Mouse (Mus musculus) liver, embryonic 12.5 days (tissue): Measurements from ENCODE around the gene Cox10. TPM values are rescaled to one million over a fixed set of nuclear protein-coding genes. Genes with fewer than 3 reads are reported as not detected.

ENCODE experiments used
- ATAC-seq: fragments of 200-750 bp; cut with Nextera tagmentation; 2 replicates; pipeline ENCODE4 v1.8.0; 2017; ENCODE audit warnings: moderate number of reproducible peaks, mild to moderate bottlenecking, moderate library complexity
- H3K27ac ChIP-seq: fragments of 300-500 bp; sonication (generic); 2 replicates; pipeline ENCODE4 v1.5.1; 2016; ENCODE audit warnings: mild to moderate bottlenecking
- H3K27me3 ChIP-seq: fragments of 300-500 bp; sonication (generic); replicated peaks from 2 replicates; pipeline ENCODE4 v1.6.1; 2016; ENCODE audit warnings: mild to moderate bottlenecking, moderate library complexity
- H3K36me3 ChIP-seq: fragments of 300-500 bp; sonication (generic); 2 replicates; pipeline ENCODE4 v1.6.1; 2016; ENCODE audit warnings: mild to moderate bottlenecking, moderate library complexity
- H3K4me1 ChIP-seq: fragments of 300-500 bp; sonication (generic); 2 replicates; pipeline ENCODE4 v1.6.1; 2016
- H3K4me2 ChIP-seq: fragments of 300-500 bp; sonication (generic); 2 replicates; pipeline ENCODE4 v1.6.1; 2016; ENCODE audit warnings: mild to moderate bottlenecking, moderate library complexity
- H3K4me3 ChIP-seq: fragments of 300-500 bp; sonication (generic); 2 replicates; pipeline ENCODE4 v1.5.1; 2016; ENCODE audit warnings: mild to moderate bottlenecking, moderate library complexity
- H3K9ac ChIP-seq: fragments of 300-500 bp; sonication (generic); 2 replicates; pipeline ENCODE4 v1.6.1; 2016; ENCODE audit warnings: mild to moderate bottlenecking, moderate library complexity
- H3K9me3 ChIP-seq: fragments of 300-500 bp; sonication (generic); replicated peaks from 2 replicates; pipeline ENCODE4 v1.6.1; 2016; ENCODE audit warnings: mild to moderate bottlenecking, moderate library complexity
- WGBS: fragments of 180-500 bp; shearing (Covaris S2); methylation state at CpG from one replicate; pipeline ENCODE4 v1.1.7; 2016; ENCODE audit not compliant: insufficient replicate concordance; 5-methylcytosine and 5-hydroxymethylcytosine counted together
- polyA plus RNA-seq: library from polyadenylated mRNA; unstranded; fragments of >200 nt; fragmentation: Nextera tagmentation; extraction: Ambion mirVana; gene quantifications from 2 replicates; pipeline ENCODE4 v1.2.1, GENCODE M21; 2016

Cox10 gene
- polyA plus RNA-seq, 1 experiment from 2014 or later = 13.5 TPM

DNA sequence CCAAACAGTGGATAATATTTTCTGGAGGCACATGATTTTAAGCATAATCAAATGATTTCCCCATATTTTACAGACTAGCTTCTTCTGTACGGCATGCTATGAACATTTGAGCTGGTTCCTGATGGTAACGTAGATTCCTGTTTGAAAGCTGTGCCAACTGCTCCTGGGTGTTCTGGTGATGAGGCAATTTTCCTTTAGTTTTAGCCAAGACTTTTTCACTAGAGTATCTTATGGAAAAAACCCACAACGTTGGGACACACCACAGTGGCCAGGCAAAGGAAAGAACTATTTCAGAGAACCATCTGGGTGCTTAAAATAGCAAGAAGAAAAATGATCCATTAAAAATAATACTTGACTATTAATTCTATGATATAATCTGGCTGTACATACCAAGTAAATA, 35.2 kb downstream of the Cox10 start:
- no peak overlapping the region for H3K4me2 ChIP-seq

DNA sequence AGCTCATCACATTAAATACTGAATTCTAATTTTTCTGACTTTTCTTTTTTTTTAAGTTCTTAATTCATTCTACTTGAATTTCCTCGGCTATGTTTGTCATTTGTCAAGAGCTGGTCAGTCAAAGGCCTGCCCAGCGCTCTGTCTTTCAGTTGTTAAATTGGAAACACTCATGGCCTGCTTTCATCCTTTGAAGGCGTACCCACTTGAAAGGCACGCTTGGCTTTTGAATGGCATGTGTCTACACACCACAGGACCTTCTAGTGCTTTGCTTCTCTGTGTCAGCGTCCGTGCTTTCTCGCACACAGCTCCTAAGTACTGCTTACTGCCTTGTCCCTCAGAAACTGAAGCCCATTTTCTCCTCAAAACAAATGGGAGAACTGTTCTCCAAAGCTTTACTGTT, 38.0 kb downstream of the Cox10 start:
- H3K4me2 ChIP-seq = no peak overlapping the region
- 81% methylated on average over 7 of the region's 7 CpGs for WGBS

More for the DNA sequence above, 35.2 kb downstream of the Cox10 start:
- Histone ChIP-seq H3K9me3 (no peaks in the 10 kb centered on the region), H3K36me3 (peaks cover 27% of the 10 kb centered on the region), H3K27me3 (no peaks in the 10 kb centered on the region), H3K4me1 (peaks cover 16% of the 10 kb centered on the region; the same call in 1 of the 2 replicates), H3K27ac (no peak overlapping the region), H3K4me3 (no peak overlapping the region), H3K9ac (no peak overlapping the region)
- 82% methylated on average over 3 of the region's 3 CpGs for WGBS
- ATAC-seq = no peak

DNA sequence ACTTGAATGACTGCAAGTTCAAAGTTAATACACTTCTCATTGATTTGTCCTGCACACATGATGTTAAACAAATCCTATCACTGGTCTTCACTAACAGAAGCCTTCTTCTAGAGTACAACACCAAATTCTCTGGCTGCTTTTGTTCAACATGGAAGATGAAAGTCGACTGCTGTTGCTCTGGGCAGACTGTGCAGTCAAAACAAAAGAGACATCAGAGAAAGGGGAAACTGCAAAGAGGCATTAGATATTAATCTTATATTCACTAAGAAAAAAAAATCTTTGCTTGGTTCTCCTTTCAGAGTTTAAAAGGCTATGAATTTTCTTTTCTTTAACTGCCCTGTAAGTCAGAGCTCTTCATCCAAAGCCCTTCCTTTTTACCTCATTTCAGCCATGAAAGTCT, 39.7 kb downstream of the Cox10 start:
- Histone ChIP-seq H3K9ac (no peak overlapping the region), H3K36me3 (peaks cover 14% of the 10 kb centered on the region; the same call in 1 of the 2 replicates), H3K4me3 (no peak overlapping the region), H3K4me2 (no peak overlapping the region), H3K9me3 (no peaks in the 10 kb centered on the region), H3K27me3 (no peaks in the 10 kb centered on the region), H3K4me1 (peaks cover 34% of the 10 kb centered on the region), H3K27ac (no peak overlapping the region)
- WGBS = 49% methylated on average over 1 of the region's 1 CpGs
- ATAC-seq = no peak

More for the DNA sequence above, 38.0 kb downstream of the Cox10 start:
- H3K4me3 ChIP-seq = no peak overlapping the region
- no peak for ATAC-seq
- peaks cover 26% of the 10 kb centered on the region for H3K36me3 ChIP-seq
- no peak overlapping the region for H3K27ac ChIP-seq
- peaks cover 19% of the 10 kb centered on the region for H3K4me1 ChIP-seq
- no peak overlapping the region for H3K9ac ChIP-seq
- no peaks in the 10 kb centered on the region for H3K9me3 ChIP-seq
- no peaks in the 10 kb centered on the region for H3K27me3 ChIP-seq

DNA sequence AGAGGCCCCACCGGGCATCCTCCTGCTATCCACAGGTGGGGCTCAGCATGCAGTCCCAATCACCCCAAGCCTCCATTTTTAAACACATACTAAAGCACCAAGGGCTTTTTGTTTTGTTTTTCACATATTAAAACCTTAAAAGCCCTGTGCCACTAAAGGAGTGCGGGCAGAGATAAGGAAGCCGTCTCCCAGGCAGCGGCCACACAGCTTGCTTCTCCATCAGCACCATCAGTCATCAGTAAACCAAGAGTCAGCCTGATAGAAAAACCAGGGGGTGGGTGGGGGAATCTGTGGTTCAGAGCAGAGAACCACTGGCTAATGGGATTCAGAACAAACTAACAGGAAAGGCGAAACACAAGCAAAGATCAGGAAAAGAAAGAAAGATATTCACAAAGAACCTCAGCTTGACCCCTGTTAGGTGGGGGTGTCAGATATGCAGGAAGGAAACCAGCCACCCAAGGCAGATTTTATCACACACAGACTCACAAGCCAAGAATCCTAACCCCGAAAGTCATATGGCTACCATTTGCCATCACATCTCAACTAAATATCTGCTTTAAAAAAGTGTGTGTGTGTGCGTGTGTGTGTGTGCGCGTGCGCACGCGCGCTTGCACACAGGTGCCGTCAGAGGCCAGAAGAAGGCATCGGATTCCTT, 41.7 kb downstream of the Cox10 start:
- Histone ChIP-seq H3K27me3 (no peaks in the 10 kb centered on the region), H3K4me2 (no peak overlapping the region), H3K4me3 (no peak overlapping the region), H3K9me3 (no peaks in the 10 kb centered on the region), H3K36me3 (peaks cover 3% of the 10 kb centered on the region; the same call in 1 of the 2 replicates), H3K27ac (no peak overlapping the region), H3K9ac (no peak overlapping the region), H3K4me1 (peaks cover 36% of the 10 kb centered on the region)
- no peak for ATAC-seq
- 55% methylated on average over 15 of the region's 15 CpGs for WGBS

DNA sequence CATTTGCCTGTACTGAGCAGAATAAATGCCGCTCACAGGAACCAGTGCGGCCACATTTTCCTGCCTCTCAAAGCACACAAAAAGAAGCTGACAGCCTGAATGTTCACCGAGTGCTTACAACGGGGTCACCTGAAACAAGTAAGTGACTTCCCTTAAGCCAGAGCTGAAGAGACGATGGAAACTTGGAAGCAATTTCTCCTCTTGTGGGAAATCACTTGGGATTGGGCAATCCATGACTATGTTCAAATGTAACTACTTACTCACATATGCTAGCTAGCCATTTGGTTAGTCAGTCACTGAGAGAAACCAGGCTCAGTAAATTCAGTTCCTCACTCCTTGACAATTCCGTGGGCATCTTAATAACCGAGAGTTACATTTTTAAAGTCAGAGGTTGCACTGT, 43.0 kb downstream of the Cox10 start:
- 78% methylated on average over 7 of the region's 7 CpGs for WGBS
- no peaks in the 10 kb centered on the region for H3K27me3 ChIP-seq

DNA sequence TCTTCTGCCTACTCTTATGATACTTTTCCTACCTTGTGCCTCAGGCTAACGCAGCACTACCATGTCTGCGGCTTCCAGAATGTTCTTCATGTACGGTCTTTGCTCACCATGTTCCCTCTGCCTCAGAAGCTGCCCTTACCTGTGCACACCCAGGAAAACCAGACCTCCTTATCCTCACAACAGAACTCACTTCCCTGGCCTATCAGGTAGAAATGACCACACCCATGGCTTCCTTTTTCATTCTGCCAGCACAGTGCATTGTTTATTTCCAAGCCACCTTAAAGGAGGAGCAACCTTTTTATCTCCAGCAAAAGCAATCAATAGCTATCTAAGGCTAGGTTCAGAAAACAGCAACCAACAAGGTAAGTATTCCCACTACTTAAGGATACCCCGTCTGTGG, 43.6 kb downstream of the Cox10 start:
- H3K4me2 ChIP-seq = no peak overlapping the region
- WGBS = 65% methylated on average over 4 of the region's 4 CpGs
- H3K4me1 ChIP-seq = peaks cover 36% of the 10 kb centered on the region
- no peak overlapping the region for H3K27ac ChIP-seq
- H3K4me3 ChIP-seq = no peak overlapping the region
- no peak overlapping the region for H3K9ac ChIP-seq
- 0 out of 2 replicates have a peak, but pooled peaks cover under 1% of the 10 kb centered on the region for H3K36me3 ChIP-seq
- ATAC-seq = no peak
- no peaks in the 10 kb centered on the region for H3K9me3 ChIP-seq
- H3K27me3 ChIP-seq = no peaks in the 10 kb centered on the region

More for the DNA sequence above, 43.0 kb downstream of the Cox10 start:
- no peak for ATAC-seq
- Histone ChIP-seq H3K4me3 (no peak overlapping the region), H3K9me3 (no peaks in the 10 kb centered on the region), H3K4me2 (no peak overlapping the region), H3K4me1 (peaks cover 36% of the 10 kb centered on the region), H3K9ac (no peak overlapping the region), H3K36me3 (peaks cover under 1% of the 10 kb centered on the region; the same call in 1 of the 2 replicates), H3K27ac (no peak overlapping the region)

DNA sequence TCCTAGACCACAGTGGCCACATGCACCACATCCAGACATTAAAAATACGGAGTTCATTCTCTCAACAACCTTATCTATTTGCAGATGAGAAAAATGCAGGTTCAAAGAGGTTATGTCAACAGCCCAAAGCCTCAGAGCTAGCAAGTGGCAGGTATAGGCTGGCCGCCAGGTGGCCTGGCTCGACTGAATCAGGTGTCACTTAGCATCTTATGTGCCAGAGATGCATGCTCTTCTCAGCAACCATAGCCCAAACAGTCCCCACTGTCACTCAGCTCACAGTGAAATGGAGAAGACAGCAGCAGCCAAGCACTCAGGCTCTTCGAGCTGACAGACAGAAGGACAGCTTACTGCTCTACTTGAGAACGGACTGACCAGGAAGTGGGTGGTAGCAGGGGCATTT, 44.6 kb downstream of the Cox10 start:
- H3K27me3 ChIP-seq = no peaks in the 10 kb centered on the region
- H3K4me3 ChIP-seq = no peak overlapping the region
- peaks cover 36% of the 10 kb centered on the region for H3K4me1 ChIP-seq
- no peak overlapping the region for H3K4me2 ChIP-seq
- 76% methylated on average over 5 of the region's 5 CpGs for WGBS
- H3K36me3 ChIP-seq = peaks cover 6% of the 10 kb centered on the region; the same call in 1 of the 2 replicates
- ATAC-seq = no peak
- no peak overlapping the region for H3K27ac ChIP-seq
- no peak overlapping the region for H3K9ac ChIP-seq
- H3K9me3 ChIP-seq = no peaks in the 10 kb centered on the region

DNA sequence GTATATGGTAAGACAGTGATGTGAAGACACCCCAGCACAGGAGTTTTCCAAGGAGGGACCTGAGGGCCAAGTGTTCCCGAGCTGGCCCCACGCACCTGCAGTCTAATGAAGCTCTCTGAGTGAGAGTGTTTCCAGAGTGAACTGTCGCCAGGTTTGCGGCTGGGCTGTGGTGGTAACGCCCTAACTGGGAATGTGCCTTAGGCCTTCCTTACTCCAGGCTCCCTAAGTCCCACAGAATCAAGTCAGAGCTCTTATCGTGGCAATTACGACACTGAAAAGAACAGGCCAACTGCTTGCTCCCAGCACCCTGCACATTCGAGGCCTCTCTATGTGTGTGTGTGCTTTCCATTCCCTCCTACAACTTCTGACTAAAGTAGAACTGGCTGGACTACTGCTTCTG, 51.8 kb downstream of the Cox10 start:
- ATAC-seq = no peak
- no peak overlapping the region for H3K9ac ChIP-seq
- no peak overlapping the region for H3K4me3 ChIP-seq
- peaks cover 16% of the 10 kb centered on the region; the same call in 1 of the 2 replicates for H3K4me1 ChIP-seq
- no peaks in the 10 kb centered on the region for H3K9me3 ChIP-seq
- no peak overlapping the region for H3K4me2 ChIP-seq
- H3K27ac ChIP-seq = no peak overlapping the region
- WGBS = 82% methylated on average over 8 of the region's 8 CpGs
- peaks cover 6% of the 10 kb centered on the region; the same call in 1 of the 2 replicates for H3K36me3 ChIP-seq
- no peaks in the 10 kb centered on the region for H3K27me3 ChIP-seq

DNA sequence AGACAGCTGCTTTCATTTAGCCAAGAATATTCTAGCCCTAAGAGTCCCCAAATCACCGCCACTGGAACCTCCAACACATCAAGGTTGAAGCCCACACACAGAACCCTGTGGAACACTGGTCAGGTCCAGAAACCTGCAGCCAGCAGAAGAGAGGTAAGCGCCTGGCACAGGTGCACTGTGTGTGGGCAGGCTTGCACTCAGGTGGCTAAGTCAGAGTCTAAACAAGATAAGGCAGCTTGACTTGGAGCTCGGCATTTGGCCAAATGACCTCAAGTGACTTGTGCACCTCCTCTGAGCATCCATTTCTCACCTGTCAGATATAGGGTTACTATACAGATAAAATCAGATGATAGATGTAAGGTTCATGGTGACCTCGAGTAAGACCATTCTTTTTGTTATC, 53.4 kb downstream of the Cox10 start:
- H3K27ac ChIP-seq = no peak overlapping the region
- H3K4me3 ChIP-seq = no peak overlapping the region
- peaks cover 16% of the 10 kb centered on the region; the same call in 1 of the 2 replicates for H3K4me1 ChIP-seq
- no peak for ATAC-seq
- H3K27me3 ChIP-seq = no peaks in the 10 kb centered on the region
- H3K4me2 ChIP-seq = no peak overlapping the region
- no peak overlapping the region for H3K9ac ChIP-seq
- no peaks in the 10 kb centered on the region for H3K9me3 ChIP-seq
- peaks cover 6% of the 10 kb centered on the region; the same call in 1 of the 2 replicates for H3K36me3 ChIP-seq
- 69% methylated on average over 4 of the region's 4 CpGs for WGBS

DNA sequence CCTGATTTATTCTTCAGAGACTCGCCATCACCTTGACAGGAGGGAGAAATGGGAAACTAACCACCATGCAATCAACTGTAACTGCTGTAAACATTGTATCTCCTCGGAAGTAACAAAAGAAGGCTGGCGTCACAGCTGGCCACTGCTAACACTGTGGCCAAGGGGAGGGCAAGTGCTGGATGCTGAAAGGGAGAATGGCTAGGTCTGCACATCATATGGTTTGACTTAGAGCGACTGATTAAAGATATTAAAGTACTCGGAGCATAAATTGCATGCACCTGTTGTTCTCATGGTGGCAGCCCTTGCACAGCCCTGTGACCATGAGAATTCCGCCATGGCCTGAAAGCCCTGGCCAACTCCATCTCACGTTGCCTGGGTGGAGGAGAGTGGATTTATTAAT, 54.7 kb downstream of the Cox10 start:
- peaks cover 17% of the 10 kb centered on the region; the same call in 1 of the 2 replicates for H3K4me1 ChIP-seq
- H3K4me3 ChIP-seq = no peak overlapping the region
- 71% methylated on average over 7 of the region's 7 CpGs for WGBS
- H3K27ac ChIP-seq = no peak overlapping the region
- no peaks in the 10 kb centered on the region for H3K27me3 ChIP-seq
- no peaks in the 10 kb centered on the region for H3K36me3 ChIP-seq
- H3K9ac ChIP-seq = no peak overlapping the region
- H3K9me3 ChIP-seq = no peaks in the 10 kb centered on the region
- H3K4me2 ChIP-seq = no peak overlapping the region
- ATAC-seq = no peak

DNA sequence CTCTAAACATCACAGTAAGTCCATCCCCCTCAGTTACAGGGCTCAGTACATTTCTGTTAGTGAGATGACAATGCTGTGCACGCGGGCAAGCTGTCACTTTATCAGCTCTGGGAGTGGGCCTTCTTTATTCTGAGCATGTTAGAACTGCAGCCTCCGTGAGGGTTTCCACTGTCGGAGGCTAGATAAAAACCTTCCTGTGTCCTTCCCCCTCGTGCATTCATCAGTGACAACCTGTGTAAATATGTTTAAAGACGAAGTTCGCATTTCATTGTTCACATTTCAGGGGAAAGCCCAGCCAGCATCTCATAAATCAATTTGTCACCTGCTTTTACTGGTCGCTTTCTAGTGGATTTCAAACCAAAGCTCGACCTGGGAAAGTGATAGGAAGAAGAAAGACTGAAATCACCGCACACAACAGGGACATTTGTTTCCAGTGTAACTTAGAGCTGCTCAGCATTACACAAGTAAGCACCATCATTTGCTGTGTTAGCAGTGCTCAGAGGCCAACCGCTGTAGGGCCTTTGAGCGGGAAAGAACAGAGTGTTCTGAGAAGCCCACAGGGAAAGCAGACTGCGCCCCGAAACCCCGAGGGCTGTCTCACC, 55.8 kb downstream of the Cox10 start:
- no peak overlapping the region for H3K9ac ChIP-seq
- WGBS = 58% methylated on average over 15 of the region's 15 CpGs
- H3K27me3 ChIP-seq = no peaks in the 10 kb centered on the region
- H3K4me3 ChIP-seq = no peak overlapping the region
- peaks cover 26% of the 10 kb centered on the region for H3K4me1 ChIP-seq
- H3K36me3 ChIP-seq = no peaks in the 10 kb centered on the region
- H3K4me2 ChIP-seq = no peak overlapping the region
- H3K9me3 ChIP-seq = no peaks in the 10 kb centered on the region
- H3K27ac ChIP-seq = no peak overlapping the region
- no peak for ATAC-seq

DNA sequence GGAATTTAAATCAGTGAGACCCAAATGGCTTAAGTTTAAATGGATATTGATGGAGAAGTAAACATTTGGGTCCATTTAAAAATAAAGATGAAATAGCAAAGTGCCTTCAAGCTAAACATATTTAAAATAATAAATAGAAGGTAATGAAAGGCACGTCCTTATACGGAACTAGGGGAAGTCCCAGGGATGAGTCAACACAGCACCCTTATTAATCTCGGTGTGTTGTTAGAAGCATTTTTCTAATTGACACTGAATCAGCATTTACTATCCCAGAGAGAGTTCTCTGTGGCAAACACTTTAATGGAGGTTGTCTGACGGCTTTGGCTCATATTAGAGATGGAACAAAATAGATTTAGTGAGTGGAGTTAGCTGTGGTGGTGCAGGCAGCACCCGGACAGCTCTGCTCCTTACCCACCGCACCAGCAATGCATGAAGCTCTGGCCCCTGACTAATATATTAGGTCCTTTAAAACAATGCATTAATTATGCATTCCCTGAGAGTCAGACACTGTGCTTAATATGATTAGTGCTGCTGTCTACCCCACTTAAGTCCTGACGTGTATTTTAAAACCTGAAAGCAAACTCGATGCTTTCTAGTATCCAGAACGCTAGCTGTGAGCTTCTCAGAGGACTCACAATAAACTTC, 56.7 kb downstream of the Cox10 start:
- H3K9me3 ChIP-seq = no peaks in the 10 kb centered on the region
- H3K4me3 ChIP-seq = no peak overlapping the region
- 80% methylated on average over 9 of the region's 9 CpGs for WGBS
- H3K36me3 ChIP-seq = no peaks in the 10 kb centered on the region
- no peak overlapping the region for H3K4me2 ChIP-seq
- H3K4me1 ChIP-seq = peaks cover 31% of the 10 kb centered on the region
- H3K27ac ChIP-seq = no peak overlapping the region
- H3K9ac ChIP-seq = no peak overlapping the region
- H3K27me3 ChIP-seq = no peaks in the 10 kb centered on the region
- ATAC-seq = no peak
